Mouse (Mus musculus) neural tube, embryonic 13.5 days (tissue): ENCODE measurements around the gene Pdzd2. TPM values are rescaled to one million over a fixed set of nuclear protein-coding genes. Genes with fewer than 3 reads are reported as not detected.

Experiments used
- ATAC-seq: fragments of 200-750 bp; cut with Nextera tagmentation; 2 replicates; pipeline ENCODE4 v1.8.0; 2017; ENCODE audit warnings: low read depth, mild to moderate bottlenecking, moderate TSS enrichment, moderate library complexity
- H3K27ac ChIP-seq: fragments of 300-500 bp; sonication (generic); replicated peaks from 2 replicates; pipeline ENCODE4 v1.5.1; 2015; ENCODE audit warnings: moderate library complexity, mild to moderate bottlenecking, inconsistent platforms
- H3K27me3 ChIP-seq: fragments of 300-500 bp; sonication (generic); 2 replicates; pipeline ENCODE4 v1.6.1; 2015; ENCODE audit warnings: mild to moderate bottlenecking, inconsistent platforms
- H3K36me3 ChIP-seq: fragments of 300-500 bp; sonication (generic); 2 replicates; pipeline ENCODE4 v1.6.1; 2015; ENCODE audit warnings: mild to moderate bottlenecking, inconsistent platforms
- H3K4me1 ChIP-seq: fragments of 300-500 bp; sonication (generic); replicated peaks from 2 replicates; pipeline ENCODE4 v1.6.1; 2015; ENCODE audit warnings: inconsistent platforms
- H3K4me2 ChIP-seq: fragments of 300-500 bp; sonication (generic); 2 replicates; pipeline ENCODE4 v1.6.1; 2015; ENCODE audit warnings: inconsistent platforms, mild to moderate bottlenecking, moderate library complexity
- H3K4me3 ChIP-seq: fragments of 300-500 bp; sonication (generic); 2 replicates; pipeline ENCODE4 v1.5.1; 2015; ENCODE audit warnings: mild to moderate bottlenecking, inconsistent platforms
- H3K9ac ChIP-seq: fragments of 300-500 bp; sonication (generic); 2 replicates; pipeline ENCODE4 v1.6.1; 2015; ENCODE audit warnings: moderate library complexity, mild to moderate bottlenecking, inconsistent platforms
- H3K9me3 ChIP-seq: fragments of 300-500 bp; sonication (generic); 2 replicates; pipeline ENCODE4 v1.6.1; 2016; ENCODE audit warnings: inconsistent platforms
- WGBS: fragments of 180-500 bp; shearing (Covaris S2); methylation state at CpG from one replicate; pipeline ENCODE4 v1.1.7; 2015; 5-methylcytosine and 5-hydroxymethylcytosine counted together
- polyA plus RNA-seq: library from polyadenylated mRNA; unstranded; fragments of >200 nt; fragmentation: Nextera tagmentation; extraction: Ambion mirVana; gene quantifications from 2 replicates; pipeline ENCODE4 v1.2.1, GENCODE M21; 2015

The Pdzd2 gene
- polyA plus RNA-seq, 1 experiment from 2014 or later, result 6.0 TPM

DNA sequence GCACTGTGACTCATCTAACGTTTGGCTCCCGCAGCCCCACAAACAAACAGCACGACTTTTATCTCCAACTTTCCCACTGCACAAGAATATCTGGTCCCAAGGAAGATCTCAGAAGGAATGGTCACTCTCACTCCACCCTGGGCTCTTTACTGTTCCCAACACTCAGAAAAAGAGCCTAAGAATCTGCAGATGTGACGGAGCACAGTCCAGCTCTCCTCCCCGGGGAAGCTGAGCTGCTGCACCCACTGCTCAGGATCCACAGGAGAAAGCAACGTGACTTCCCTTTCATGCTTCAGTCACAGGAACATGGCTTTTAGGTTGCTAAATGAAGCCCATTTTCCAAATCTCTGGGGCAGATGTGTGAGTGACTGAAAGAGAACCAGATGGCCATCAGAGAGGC, 311.9 kb downstream of the Pdzd2 start:
- Histone ChIP-seq H3K27me3 (no peaks in the 10 kb centered on the region), H3K9me3 (no peaks in the 10 kb centered on the region), H3K4me2 (no peak overlapping the region), H3K27ac (no peak overlapping the region), H3K4me3 (no peak overlapping the region), H3K9ac (no peak overlapping the region), H3K4me1 (0 out of 2 replicates have a peak, but pooled peaks cover 7% of the 10 kb centered on the region), H3K36me3 (no peaks in the 10 kb centered on the region)
- ATAC-seq, result no peak
- WGBS, result 82% methylated on average over 6 of the region's 6 CpGs

- 95% methylated on average over 6 of the region's 6 CpGs for WGBS
- Histone ChIP-seq H3K4me2 (no peak overlapping the region), H3K9ac (no peak overlapping the region), H3K27me3 (no peaks in the 10 kb centered on the region), H3K36me3 (no peaks in the 10 kb centered on the region), H3K9me3 (no peaks in the 10 kb centered on the region), H3K4me3 (no peak overlapping the region), H3K27ac (no peak overlapping the region), H3K4me1 (0 out of 2 replicates have a peak, but pooled peaks cover 7% of the 10 kb centered on the region)
- no peak for ATAC-seq
These were observed 313.4 kb downstream of the Pdzd2 start for GRCm38 (mm10) chr15:12426342-12426741.

DNA sequence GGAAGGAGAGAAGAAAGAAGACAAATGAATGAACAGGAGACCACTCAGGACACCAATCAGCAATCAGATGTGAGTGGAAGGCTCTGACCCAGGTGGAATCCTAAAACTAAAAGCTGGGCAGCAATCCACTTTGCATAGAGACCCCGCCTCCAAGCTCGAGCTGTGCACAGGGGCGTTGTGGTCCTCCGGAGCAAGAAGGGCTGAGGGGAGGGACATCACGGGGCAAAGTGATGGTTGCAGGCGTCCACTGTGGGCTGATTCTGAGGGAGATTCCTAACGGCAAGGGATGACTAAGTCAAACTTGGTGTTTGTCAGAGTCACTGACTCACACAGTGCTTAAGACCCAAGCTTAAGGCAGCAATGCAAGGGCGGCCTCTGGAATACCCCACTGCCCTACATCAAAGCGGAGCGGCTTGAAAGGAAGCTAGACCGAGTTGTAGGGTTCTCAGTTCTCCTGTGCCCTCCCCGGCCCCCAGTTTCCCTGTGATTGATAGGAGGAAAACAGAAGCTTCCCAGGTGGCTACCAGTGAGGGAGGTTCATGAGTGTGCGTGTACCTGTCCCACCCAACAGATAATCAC, 314.6 kb downstream of the Pdzd2 start:
- Histone ChIP-seq H3K36me3 (no peaks in the 10 kb centered on the region), H3K4me3 (no peak overlapping the region), H3K9ac (no peak overlapping the region), H3K4me2 (no peak overlapping the region), H3K4me1 (0 out of 2 replicates have a peak, but pooled peaks cover 7% of the 10 kb centered on the region), H3K27me3 (no peaks in the 10 kb centered on the region), H3K9me3 (no peaks in the 10 kb centered on the region), H3K27ac (no peak overlapping the region)
- no peak for ATAC-seq
- WGBS, result 39% methylated on average over 13 of the region's 13 CpGs

GRCm38 (mm10) chr15:12424187-12424586, 315.5 kb downstream of the Pdzd2 start:
- ATAC-seq, result no peak
- Histone ChIP-seq H3K27me3 (no peaks in the 10 kb centered on the region), H3K4me2 (no peak overlapping the region), H3K9me3 (no peaks in the 10 kb centered on the region), H3K27ac (no peak overlapping the region), H3K4me1 (0 out of 2 replicates have a peak, but pooled peaks cover 7% of the 10 kb centered on the region), H3K36me3 (no peaks in the 10 kb centered on the region), H3K4me3 (no peak overlapping the region), H3K9ac (no peak overlapping the region)
- 40% methylated on average over 5 of the region's 5 CpGs for WGBS

GRCm38 (mm10) chr15:12420915-12421314, 318.8 kb downstream of the Pdzd2 start:
- no peak overlapping the region for H3K4me3 ChIP-seq
- ATAC-seq, result no peak
- no peaks in the 10 kb centered on the region for H3K27me3 ChIP-seq
- no peak overlapping the region for H3K4me2 ChIP-seq
- no peaks in the 10 kb centered on the region for H3K36me3 ChIP-seq
- no peaks in the 10 kb centered on the region for H3K9me3 ChIP-seq
- no peak overlapping the region for H3K9ac ChIP-seq
- no peaks in the 10 kb centered on the region for H3K4me1 ChIP-seq
- 95% methylated on average over 8 of the region's 8 CpGs for WGBS
- H3K27ac ChIP-seq, result no peak overlapping the region

DNA sequence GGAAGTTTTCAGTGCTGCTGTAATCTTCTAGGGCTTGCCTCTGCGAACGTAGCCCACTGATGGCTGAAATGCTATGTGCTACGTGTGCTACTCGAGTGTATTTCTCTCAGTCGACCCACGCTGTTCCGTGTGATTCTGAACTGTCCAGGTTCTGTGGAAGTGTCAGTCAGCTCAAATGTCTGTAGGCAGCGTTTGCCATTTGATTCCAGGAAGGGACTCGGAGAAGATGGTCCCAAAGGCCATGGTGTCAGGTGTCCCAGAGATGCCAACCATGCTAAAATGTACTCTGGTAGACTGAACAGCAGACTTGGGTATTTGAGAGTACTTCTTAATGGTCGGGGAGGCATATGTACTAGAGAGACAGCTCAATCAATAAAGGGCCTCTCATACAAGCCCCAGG, 319.3 kb downstream of the Pdzd2 start:
- 93% methylated on average over 10 of the region's 10 CpGs for WGBS
- Histone ChIP-seq H3K9me3 (no peaks in the 10 kb centered on the region), H3K9ac (no peak overlapping the region), H3K27me3 (no peaks in the 10 kb centered on the region), H3K36me3 (no peaks in the 10 kb centered on the region), H3K4me3 (no peak overlapping the region), H3K4me2 (no peak overlapping the region), H3K27ac (no peak overlapping the region), H3K4me1 (no peaks in the 10 kb centered on the region)
- ATAC-seq, result no peak

- H3K27me3 ChIP-seq, result no peaks in the 10 kb centered on the region
- ATAC-seq, result no peak
- no peaks in the 10 kb centered on the region for H3K4me1 ChIP-seq
- H3K9ac ChIP-seq, result no peak overlapping the region
- H3K9me3 ChIP-seq, result no peaks in the 10 kb centered on the region; the same call in 1 of the 2 replicates
- H3K4me2 ChIP-seq, result no peak overlapping the region
- 76% methylated on average over 7 of the region's 7 CpGs for WGBS
- no peak overlapping the region for H3K4me3 ChIP-seq
- H3K27ac ChIP-seq, result no peak overlapping the region
- H3K36me3 ChIP-seq, result no peaks in the 10 kb centered on the region
These were observed 320.3 kb downstream of the Pdzd2 start for GRCm38 (mm10) chr15:12419446-12419845.

DNA sequence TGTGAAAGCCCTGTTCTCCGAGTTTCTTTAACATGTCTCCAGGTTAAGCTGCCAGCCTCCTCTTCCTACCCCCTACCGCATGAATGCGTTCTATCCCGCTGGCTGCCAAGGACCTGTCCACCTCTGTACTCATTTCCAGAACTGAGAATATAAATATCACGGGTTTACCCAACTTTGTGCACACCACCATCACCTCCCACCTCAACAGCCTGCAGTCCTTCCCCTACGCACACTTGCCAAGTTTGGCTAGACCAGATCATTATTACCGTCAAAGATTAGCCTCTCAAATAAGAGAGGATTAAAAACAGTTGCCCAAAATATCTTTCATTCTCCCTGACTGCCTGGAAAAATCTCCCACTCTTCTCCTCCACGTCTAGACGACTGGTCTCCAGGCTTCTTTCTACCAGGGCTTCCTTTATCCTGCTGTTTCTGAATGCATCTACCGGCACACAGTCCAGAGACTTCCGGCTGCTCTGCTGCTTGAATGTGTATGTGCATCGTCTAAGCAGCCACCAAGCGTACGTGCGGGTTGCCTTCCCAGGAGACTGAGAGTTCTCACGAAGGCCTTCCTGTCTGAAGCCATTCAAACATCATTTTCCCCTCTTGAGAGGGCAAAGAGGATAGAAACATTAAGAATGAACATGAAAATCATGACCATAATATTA, 324.1 kb downstream of the Pdzd2 start:
- Histone ChIP-seq H3K36me3 (no peaks in the 10 kb centered on the region), H3K9me3 (no peaks in the 10 kb centered on the region; the same call in 1 of the 2 replicates), H3K4me3 (no peak overlapping the region), H3K4me2 (no peak overlapping the region), H3K27me3 (no peaks in the 10 kb centered on the region), H3K4me1 (no peaks in the 10 kb centered on the region), H3K27ac (no peak overlapping the region), H3K9ac (no peak overlapping the region)
- 89% methylated on average over 16 of the region's 16 CpGs for WGBS
- ATAC-seq, result no peak

- Histone ChIP-seq H3K36me3 (no peaks in the 10 kb centered on the region), H3K4me1 (no peaks in the 10 kb centered on the region), H3K27me3 (no peaks in the 10 kb centered on the region), H3K9ac (no peak overlapping the region), H3K9me3 (no peaks in the 10 kb centered on the region; the same call in 1 of the 2 replicates), H3K4me3 (no peak overlapping the region), H3K27ac (no peak overlapping the region), H3K4me2 (no peak overlapping the region)
- no peak for ATAC-seq
- WGBS, result 87% methylated on average over 6 of the region's 6 CpGs
These were observed 325.0 kb downstream of the Pdzd2 start for GRCm38 (mm10) chr15:12414696-12415095.

GRCm38 (mm10) chr15:12408205-12408604, 331.5 kb downstream of the Pdzd2 start:
- Histone ChIP-seq H3K27ac (no peak overlapping the region), H3K36me3 (no peaks in the 10 kb centered on the region), H3K9ac (no peak overlapping the region), H3K27me3 (no peaks in the 10 kb centered on the region), H3K4me1 (no peaks in the 10 kb centered on the region), H3K4me3 (no peak overlapping the region), H3K4me2 (no peak overlapping the region), H3K9me3 (no peaks in the 10 kb centered on the region)
- 79% methylated on average over 8 of the region's 8 CpGs for WGBS
- ATAC-seq, result no peak

GRCm38 (mm10) chr15:12405592-12405991, 334.1 kb downstream of the Pdzd2 start:
- Histone ChIP-seq H3K27me3 (no peaks in the 10 kb centered on the region), H3K27ac (no peak overlapping the region), H3K4me2 (no peak overlapping the region), H3K9ac (no peak overlapping the region), H3K36me3 (no peaks in the 10 kb centered on the region), H3K4me1 (no peaks in the 10 kb centered on the region), H3K9me3 (no peaks in the 10 kb centered on the region), H3K4me3 (no peak overlapping the region)
- no peak for ATAC-seq
- WGBS, result 86% methylated on average over 5 of the region's 5 CpGs

DNA sequence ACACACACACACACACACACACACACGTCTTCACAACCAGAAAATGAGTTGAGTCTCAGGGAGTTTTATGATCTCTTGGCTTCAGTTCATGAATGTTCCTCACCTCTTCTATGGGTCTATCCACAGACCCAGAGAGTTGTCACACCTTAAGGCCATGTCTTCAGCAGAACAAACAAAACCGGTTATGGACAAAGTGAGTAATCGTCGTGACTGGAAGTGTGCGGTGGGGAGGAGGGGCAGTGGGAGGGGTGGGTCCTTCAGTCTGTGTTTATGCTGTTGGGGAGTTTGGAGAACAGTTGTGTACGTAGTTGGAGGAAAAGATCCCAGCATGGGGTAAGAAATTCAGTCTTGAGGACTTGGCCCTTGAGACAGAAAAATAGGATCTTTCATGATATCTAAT, 342.7 kb downstream of the Pdzd2 start:
- no peak for ATAC-seq
- no peaks in the 10 kb centered on the region for H3K4me1 ChIP-seq
- no peak overlapping the region for H3K4me3 ChIP-seq
- no peaks in the 10 kb centered on the region for H3K27me3 ChIP-seq
- WGBS, result 81% methylated on average over 6 of the region's 6 CpGs
- H3K9me3 ChIP-seq, result no peaks in the 10 kb centered on the region
- no peak overlapping the region for H3K4me2 ChIP-seq
- no peak overlapping the region for H3K27ac ChIP-seq
- no peaks in the 10 kb centered on the region for H3K36me3 ChIP-seq
- H3K9ac ChIP-seq, result no peak overlapping the region

GRCm38 (mm10) chr15:12394758-12395157, 345.0 kb downstream of the Pdzd2 start:
- Histone ChIP-seq H3K9me3 (no peaks in the 10 kb centered on the region), H3K27me3 (no peaks in the 10 kb centered on the region), H3K4me1 (no peaks in the 10 kb centered on the region), H3K27ac (no peak overlapping the region), H3K9ac (no peak overlapping the region), H3K4me3 (no peak overlapping the region), H3K4me2 (no peak overlapping the region), H3K36me3 (no peaks in the 10 kb centered on the region)
- ATAC-seq, result no peak
- 94% methylated on average over 10 of the region's 10 CpGs for WGBS
